Mouse (Mus musculus) heart, postnatal 0 days (tissue): ENCODE results near the gene Cd70. TPM values are rescaled to one million over a fixed set of nuclear protein-coding genes. Genes with fewer than 3 reads are reported as not detected.
"Not testable (repeated sequence)": the region's sequence is repeated elsewhere in the genome, so short reads cannot be mapped to it uniquely, and the experiment has no call there.

Source experiments
- ATAC-seq: fragments of 200-750 bp; cut with Nextera tagmentation; 2 replicates; pipeline ENCODE4 v1.8.0; 2017; ENCODE audit warnings: low read depth, moderate number of reproducible peaks, moderate library complexity; ENCODE audit not compliant: insufficient read depth
- DNase-seq: peaks from one replicate; pipeline ENCODE4 v3.0.0-alpha.2; 2016; ENCODE audit warnings: low spot score
- H3K27ac ChIP-seq: fragments of 300-500 bp; sonication (generic); 2 replicates; pipeline ENCODE4 v1.5.1; 2014; ENCODE audit warnings: low read depth, mild to moderate bottlenecking
- H3K27me3 ChIP-seq: fragments of 300-500 bp; sonication (generic); 2 replicates; pipeline ENCODE4 v1.6.1; 2014; ENCODE audit warnings: low read length, mixed read lengths; ENCODE audit not compliant: control insufficient read depth, insufficient read depth
- H3K36me3 ChIP-seq: fragments of 300-500 bp; sonication (generic); replicated peaks from 2 replicates; pipeline ENCODE4 v1.6.1; 2014; ENCODE audit warnings: low read length, mixed read lengths; ENCODE audit not compliant: control insufficient read depth, insufficient read depth
- H3K4me1 ChIP-seq: fragments of 300-500 bp; sonication (generic); 2 replicates; pipeline ENCODE4 v1.6.1; 2014; ENCODE audit warnings: antibody characterized with exemption; ENCODE audit not compliant: control insufficient read depth, insufficient read depth
- H3K4me2 ChIP-seq: fragments of 300-500 bp; sonication (generic); 2 replicates; pipeline ENCODE4 v1.6.1; 2014; ENCODE audit warnings: low read depth, mild to moderate bottlenecking, low read length, moderate library complexity
- H3K4me3 ChIP-seq: fragments of 300-500 bp; sonication (generic); 2 replicates; pipeline ENCODE4 v1.5.1; 2014; ENCODE audit warnings: low read depth, low read length
- H3K9ac ChIP-seq: fragments of 300-500 bp; sonication (generic); replicated peaks from 2 replicates; pipeline ENCODE4 v1.6.1; 2014; ENCODE audit warnings: low read depth, low read length, mixed read lengths
- H3K9me3 ChIP-seq: fragments of 300-500 bp; sonication (generic); replicated peaks from 2 replicates; pipeline ENCODE4 v1.6.1; 2016; ENCODE audit warnings: low read length; ENCODE audit not compliant: control insufficient read depth
- CTCF ChIP-seq: IDR thresholded peaks from 2 replicates; pipeline ENCODE4 v1.5.1; 2016; ENCODE audit warnings: antibody characterized with exemption, control low read depth, low read depth
- EP300 ChIP-seq: IDR thresholded peaks from 2 replicates; pipeline ENCODE4 v1.6.1; 2016; ENCODE audit warnings: antibody characterized with exemption, low read depth
- WGBS: fragments of 180-500 bp; shearing (Covaris S2); extraction: QIAGEN DNeasy Blood & Tissue Kit; methylation state at CpG from one replicate; pipeline ENCODE4 v1.1.7; 2014; 5-methylcytosine and 5-hydroxymethylcytosine counted together
- polyA plus RNA-seq: library from polyadenylated mRNA; unstranded; fragments of >200 nt; fragmentation: Nextera tagmentation; extraction: Ambion mirVana; gene quantifications from 2 replicates; pipeline ENCODE4 v1.2.1, GENCODE M21; 2015
- total RNA-seq: library from RNA; depleted of rRNA; stranded (reverse); fragments of >200 nt; gene quantifications from 2 replicates; pipeline ENCODE4 v1.2.3, GENCODE M21; 2014; ENCODE audit warnings: low replicate concordance

Gene Cd70
- total and polyA plus RNA-seq, 2 experiments from 2014 or later: not detected

DNA sequence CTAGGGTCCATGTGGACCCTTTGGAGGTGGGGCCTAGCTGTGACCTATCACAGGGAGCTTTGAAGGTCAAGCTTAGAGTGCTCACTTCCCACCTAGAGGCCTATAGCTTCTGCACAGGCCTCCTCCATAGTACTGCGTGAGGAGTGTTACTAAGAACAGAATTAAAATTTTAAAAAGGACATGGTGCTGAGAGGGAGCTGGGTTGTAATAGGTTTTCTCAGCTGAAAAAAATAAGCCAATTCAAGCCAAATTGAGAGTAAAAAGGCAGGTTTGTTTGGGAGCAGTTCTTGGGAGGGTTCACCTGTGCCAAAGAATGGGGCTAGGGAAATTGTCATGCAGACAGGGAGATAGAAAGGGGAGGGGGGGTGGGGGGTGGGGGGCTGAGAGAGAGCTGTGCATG, 4.5 kb downstream of the Cd70 start:
- Histone ChIP-seq H3K4me3 (no peak overlapping the region), H3K9ac (no peak overlapping the region), H3K27me3 (peaks cover 35% of the 10 kb centered on the region), H3K4me2 (no peak overlapping the region), H3K9me3 (no peaks in the 10 kb centered on the region), H3K4me1 (no peaks in the 10 kb centered on the region), H3K36me3 (no peaks in the 10 kb centered on the region), H3K27ac (no peak overlapping the region)
- no peak for DNase-seq
- ATAC-seq: no peak
- 67% methylated on average over 1 of the region's 1 CpGs for WGBS
- TF ChIP-seq EP300 (no peak), CTCF (no peak)

DNA sequence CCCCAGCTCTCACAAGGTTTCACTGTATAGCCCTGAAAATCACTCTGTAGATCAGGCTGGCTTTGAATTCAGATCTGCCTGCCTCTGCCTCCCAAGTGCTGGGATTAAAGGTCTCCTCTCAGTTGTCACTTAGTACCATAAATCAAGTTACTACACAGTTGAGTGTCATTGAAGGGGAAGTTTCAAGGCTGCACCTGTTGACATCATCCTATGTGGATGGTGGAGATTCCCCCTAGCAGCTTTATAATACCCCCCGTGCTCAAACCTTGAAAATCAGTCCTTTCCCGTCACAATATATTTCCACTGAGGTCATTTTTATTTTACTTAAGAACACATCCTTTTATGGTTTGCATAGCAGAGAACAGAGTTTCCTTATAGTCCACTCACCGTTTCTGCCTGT, 5.9 kb downstream of the Cd70 start:
- DNase-seq (no peak), ATAC-seq (no peak)
- no peaks in the 10 kb centered on the region for H3K4me1 ChIP-seq
- H3K9ac ChIP-seq: no peak overlapping the region
- no peaks in the 10 kb centered on the region for H3K9me3 ChIP-seq
- no peak overlapping the region for H3K4me3 ChIP-seq
- H3K4me2 ChIP-seq: no peak overlapping the region
- no peaks in the 10 kb centered on the region for H3K36me3 ChIP-seq
- H3K27me3 ChIP-seq: peaks cover 21% of the 10 kb centered on the region
- TF ChIP-seq CTCF (no peak), EP300 (no peak)
- no peak overlapping the region for H3K27ac ChIP-seq
- 68% methylated on average over 3 of the region's 3 CpGs for WGBS

DNA sequence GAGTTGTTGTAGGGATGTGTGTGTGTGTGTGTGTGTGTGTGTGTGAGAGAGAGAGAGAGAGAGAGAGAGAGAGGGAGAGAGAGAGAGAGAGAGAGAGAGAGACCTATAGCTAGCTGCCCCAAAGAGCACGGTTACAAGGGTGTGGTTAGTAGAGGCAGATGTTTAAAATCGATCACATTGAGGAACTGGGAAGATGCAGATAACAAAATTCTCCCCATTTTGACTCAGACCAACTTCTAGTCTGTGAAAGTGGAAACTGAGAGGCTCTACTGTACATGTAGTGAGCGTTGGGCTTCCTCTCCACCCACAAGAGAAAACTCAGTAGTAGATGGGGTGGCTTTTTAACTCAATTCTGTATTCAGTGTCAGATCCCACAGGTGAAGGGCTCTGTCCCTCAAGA, 9.9 kb downstream of the Cd70 start:
- ATAC-seq: no peak
- no peaks in the 10 kb centered on the region for H3K4me1 ChIP-seq
- WGBS: 63% methylated on average over 3 of the region's 3 CpGs
- H3K27me3 ChIP-seq: no peaks in the 10 kb centered on the region
- H3K36me3 ChIP-seq: no peaks in the 10 kb centered on the region
- no peak overlapping the region for H3K9ac ChIP-seq
- no peak overlapping the region for H3K4me2 ChIP-seq
- TF ChIP-seq EP300 (no peak), CTCF (no peak)
- DNase-seq: no peak
- no peak overlapping the region for H3K27ac ChIP-seq
- H3K4me3 ChIP-seq: no peak overlapping the region
- H3K9me3 ChIP-seq: no peaks in the 10 kb centered on the region

DNA sequence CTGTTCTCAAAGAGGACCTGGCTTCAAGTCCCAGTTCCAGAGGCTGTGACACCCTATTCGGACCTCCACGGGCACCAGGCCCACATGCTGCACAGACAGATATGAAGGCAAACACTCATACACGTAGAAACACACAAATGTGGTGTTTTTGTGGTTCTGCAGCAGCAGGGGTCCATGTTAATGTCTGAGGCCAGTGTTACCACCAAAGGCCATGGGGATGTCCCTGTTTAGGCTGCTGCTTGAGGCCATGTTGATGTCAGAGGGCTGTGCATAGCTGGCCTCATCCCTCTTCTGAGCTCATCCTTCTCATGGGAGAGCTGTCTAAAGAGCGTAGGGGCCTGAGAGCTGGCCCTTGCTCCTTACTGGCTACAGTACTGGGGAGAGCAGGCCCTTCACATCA, 10.9 kb downstream of the Cd70 start:
- WGBS: 64% methylated on average over 4 of the region's 4 CpGs
- no peaks in the 10 kb centered on the region for H3K4me1 ChIP-seq
- ATAC-seq (no peak), DNase-seq (no peak)
- no peak overlapping the region for H3K4me2 ChIP-seq
- no peak overlapping the region for H3K9ac ChIP-seq
- TF ChIP-seq EP300 (no peak), CTCF (no peak)
- H3K36me3 ChIP-seq: no peaks in the 10 kb centered on the region
- no peaks in the 10 kb centered on the region for H3K27me3 ChIP-seq
- no peak overlapping the region for H3K27ac ChIP-seq
- no peak overlapping the region for H3K4me3 ChIP-seq
- no peaks in the 10 kb centered on the region for H3K9me3 ChIP-seq

DNA sequence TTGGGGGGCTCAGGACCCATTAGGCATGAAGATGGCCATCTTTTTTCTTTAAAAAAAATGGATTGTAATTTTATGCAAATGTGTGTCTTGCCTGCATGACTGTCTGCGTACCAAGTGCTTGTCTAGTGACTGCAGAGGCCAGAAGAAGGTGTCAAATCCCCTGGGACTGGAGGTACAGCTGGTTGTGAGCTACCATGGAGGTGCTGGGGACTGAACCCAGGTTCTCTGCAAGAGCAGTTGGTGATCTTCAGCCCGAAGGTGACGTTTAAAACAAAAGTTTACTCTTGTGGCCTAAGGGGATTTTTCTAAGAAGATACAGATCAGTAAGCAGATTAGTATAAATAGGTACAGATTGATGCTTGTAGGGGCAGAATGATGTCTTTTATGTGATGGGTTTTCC, 13.9 kb downstream of the Cd70 start:
- H3K9ac ChIP-seq: no peak overlapping the region
- H3K27me3 ChIP-seq: no peaks in the 10 kb centered on the region
- H3K27ac ChIP-seq: no peak overlapping the region
- ATAC-seq (no peak), DNase-seq (no peak)
- no peaks in the 10 kb centered on the region for H3K36me3 ChIP-seq
- TF ChIP-seq CTCF (no peak), EP300 (no peak)
- H3K4me1 ChIP-seq: no peaks in the 10 kb centered on the region
- no peaks in the 10 kb centered on the region for H3K9me3 ChIP-seq
- H3K4me2 ChIP-seq: no peak overlapping the region
- no peak overlapping the region for H3K4me3 ChIP-seq
- 74% methylated on average over 3 of the region's 3 CpGs for WGBS

DNA sequence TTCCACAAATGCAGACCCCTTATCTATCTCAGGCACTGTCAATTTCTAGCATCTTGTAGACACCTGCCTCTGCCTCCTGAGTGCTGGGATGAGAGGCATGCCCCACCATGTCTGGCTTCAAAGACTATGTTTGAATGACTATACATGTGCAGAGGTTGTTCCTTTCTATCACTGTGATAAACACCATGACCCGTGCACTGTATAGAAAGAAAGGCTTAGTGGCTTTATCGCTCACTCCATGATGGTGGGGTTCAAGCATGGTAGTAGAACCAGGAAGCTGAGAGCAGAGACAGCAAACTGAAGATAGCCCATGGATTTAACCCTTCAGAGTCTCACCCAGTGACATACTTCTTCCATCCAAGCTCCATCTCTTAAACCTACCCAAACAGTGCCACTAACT, 14.9 kb downstream of the Cd70 start:
- Histone ChIP-seq H3K9ac (no peak overlapping the region), H3K4me1 (no peaks in the 10 kb centered on the region), H3K4me2 (no peak overlapping the region), H3K4me3 (no peak overlapping the region), H3K36me3 (no peaks in the 10 kb centered on the region), H3K27me3 (no peaks in the 10 kb centered on the region), H3K27ac (no peak overlapping the region), H3K9me3 (no peaks in the 10 kb centered on the region)
- 56% methylated on average over 2 of the region's 2 CpGs for WGBS
- TF ChIP-seq CTCF (no peak), EP300 (no peak)
- DNase-seq (no peak), ATAC-seq (no peak)

DNA sequence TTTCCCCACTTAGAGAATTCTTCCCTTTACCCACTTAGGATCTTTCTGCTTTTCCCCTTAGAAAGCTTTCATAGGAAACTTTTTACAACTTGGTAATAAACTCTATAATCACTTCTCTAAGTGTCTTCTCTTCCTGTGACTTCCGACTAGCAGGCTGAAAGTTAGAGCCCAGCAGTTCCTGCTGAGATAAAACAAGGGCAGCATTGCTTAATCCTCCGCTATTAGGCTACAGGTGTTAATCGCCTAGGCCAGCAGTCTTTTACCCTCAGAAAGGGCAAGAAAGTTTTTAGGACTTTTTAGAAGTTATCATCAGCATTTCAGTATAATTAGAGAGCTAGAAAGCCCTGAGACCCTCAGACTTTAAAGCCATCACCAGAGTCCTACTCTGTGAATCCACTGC, 15.6 kb downstream of the Cd70 start:
- not testable (repeated sequence) for H3K9me3 ChIP-seq, H3K27me3 ChIP-seq, H3K4me1 ChIP-seq, DNase-seq, H3K4me3 ChIP-seq, H3K27ac ChIP-seq, H3K9ac ChIP-seq, ATAC-seq, H3K36me3 ChIP-seq, H3K4me2 ChIP-seq
- 8% methylated on average over 3 of the region's 3 CpGs for WGBS
